Mouse (Mus musculus) frontal cortex, postnatal 36 days (tissue): Measurements from ENCODE around the gene Olfr814.
"Not testable (repeated sequence)": the region's sequence is repeated elsewhere in the genome, so short reads cannot be mapped to it uniquely, and the experiment has no call there.

ENCODE experiments used
- DNase-seq, 2 experiments: peaks; one replicate each; pipeline ENCODE4 v3.0.0; 2022; ENCODE audit warnings: low spot score in 2 of 2

Gene Olfr814

GRCm38 (mm10) chr10:129879751-129880150, at the start of gene Olfr814:
Gene Olfr814, minus strand, starts transcription at chr10:129879851.
- not testable (repeated sequence) for DNase-seq

- DNase-seq: no peak
Measured at GRCm38 (mm10) chr10:129915497-129915896, 35.8 kb upstream of the Olfr814 start, which contains the start of gene Olfr816. Gene Olfr816, minus strand, starts transcription at chr10:129915597.

DNA sequence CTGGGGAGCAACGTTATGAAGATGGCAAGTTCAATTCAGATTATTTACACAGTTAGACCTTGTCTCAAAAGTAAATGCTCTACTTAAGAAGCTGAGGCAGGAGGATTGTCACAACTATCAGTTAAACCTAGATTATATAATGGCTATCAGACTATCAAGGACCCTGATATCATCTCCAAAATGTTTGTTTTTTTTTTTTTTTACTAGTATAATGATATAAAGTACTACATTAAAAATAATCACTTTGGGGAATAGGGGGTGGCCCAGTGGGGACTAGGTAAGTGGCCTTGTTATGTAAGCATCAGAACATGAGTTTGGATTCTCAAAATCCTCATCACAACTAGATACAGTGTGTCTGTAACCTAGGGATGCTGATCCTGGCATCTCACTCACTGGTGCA, 26.1 kb upstream of the Olfr814 start, which contains the start of gene Olfr815:
TSS of gene Olfr815 (minus strand) at position 101 of the 400 bp plus-strand sequence.
- DNase-seq: not testable (repeated sequence)

DNA sequence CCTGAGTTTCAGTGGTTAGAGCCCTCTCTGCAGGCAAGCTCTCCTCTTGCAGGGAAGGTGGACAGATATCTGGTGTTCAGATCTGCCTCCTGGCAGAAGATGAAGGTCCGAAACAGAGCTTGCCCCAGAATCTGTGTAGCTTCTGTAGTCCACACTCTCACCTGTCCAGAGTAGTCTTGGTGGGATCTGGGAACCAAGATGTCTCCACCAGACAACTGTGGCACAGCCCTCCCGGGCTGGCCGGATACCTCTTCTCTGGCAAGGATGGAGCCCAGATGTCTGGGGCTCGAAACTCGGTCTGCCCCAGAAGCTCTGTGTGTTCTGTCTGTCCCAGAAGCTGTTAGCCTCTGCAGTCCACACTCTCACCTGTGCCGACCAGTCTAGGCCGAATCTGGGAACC, 6.3 kb upstream of the Olfr814 start:
- DNase-seq: no peak

DNA sequence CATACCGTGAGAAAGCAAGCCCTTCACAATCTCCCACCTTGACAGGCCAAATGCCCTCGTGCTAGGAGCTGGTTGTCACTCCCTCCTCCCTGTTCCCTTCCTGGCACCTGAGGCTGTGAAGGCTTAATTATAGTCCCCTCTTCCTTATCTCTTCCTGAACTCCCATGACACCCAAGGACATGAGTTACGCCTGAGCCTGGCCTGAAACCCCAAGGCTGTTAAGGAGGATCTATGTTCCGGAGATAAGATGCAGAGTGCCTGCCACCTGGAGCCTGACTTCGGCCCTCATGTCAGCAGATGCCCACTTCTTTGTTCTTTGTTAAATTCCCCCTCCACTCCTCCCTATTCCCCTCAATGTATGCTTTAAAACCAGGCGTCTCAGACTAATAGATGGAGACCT, 5.8 kb upstream of the Olfr814 start:
- DNase-seq: not testable (repeated sequence)

DNA sequence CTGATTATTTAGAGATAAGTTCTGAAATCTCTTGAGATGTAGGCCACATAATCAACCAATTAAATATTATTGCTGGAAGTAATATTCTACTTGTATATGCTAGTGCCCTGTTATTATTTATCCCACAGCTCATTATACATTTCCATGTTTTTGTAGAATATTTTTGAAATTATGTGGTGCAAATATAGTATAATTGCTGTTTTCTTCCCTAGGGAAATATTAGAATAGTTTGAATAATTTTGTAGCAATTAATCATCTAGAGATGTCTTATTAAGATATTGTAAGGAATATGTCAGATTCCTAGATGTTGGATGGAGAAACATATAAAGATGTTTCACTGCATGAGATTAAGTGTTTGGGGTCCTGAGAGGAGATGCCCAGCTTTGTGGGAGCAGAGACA, 24.6 kb downstream of the Olfr814 start, which contains the start of gene Olfr813:
TSS of gene Olfr813 (plus strand) at position 301 of the 400 bp plus-strand sequence.
- DNase-seq: no peak

DNA sequence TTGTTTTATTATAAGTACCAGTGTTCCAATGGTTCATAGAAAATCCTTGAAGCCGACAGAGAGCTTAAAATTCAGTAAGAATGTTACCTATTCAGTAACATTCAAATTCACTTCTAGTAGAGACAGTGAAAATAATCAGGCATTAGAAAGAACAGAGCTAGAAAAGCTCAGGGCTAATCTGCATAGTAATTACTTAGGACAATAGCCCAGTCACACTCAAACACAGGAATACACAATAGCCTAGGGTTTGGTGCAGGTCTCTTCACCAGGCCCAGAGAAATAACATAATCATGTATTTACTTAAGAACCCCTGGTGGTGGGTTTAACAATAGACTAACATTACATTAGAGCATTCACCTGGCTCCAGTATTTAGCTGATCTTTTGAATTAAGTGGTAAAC, 32.3 kb downstream of the Olfr814 start:
- DNase-seq: no peak

GRCm38 (mm10) chr10:129845994-129846393, 33.7 kb downstream of the Olfr814 start, which contains the start of gene Olfr812:
Gene Olfr812, minus strand, starts transcription at chr10:129846094.
- DNase-seq: no peak
